Mouse (Mus musculus) liver, embryonic 11.5 days (tissue): ENCODE data around the gene Vmn1r17. TPM values are rescaled to one million over a fixed set of nuclear protein-coding genes. Genes with fewer than 3 reads are reported as not detected.

Experiments
- polyA plus RNA-seq: library from polyadenylated mRNA; unstranded; fragments of >200 nt; fragmentation: Nextera tagmentation; extraction: Ambion mirVana; gene quantifications from 2 replicates; pipeline ENCODE4 v1.2.1, GENCODE M21; 2014

The Vmn1r17 gene
- polyA plus RNA-seq, 1 experiment from 2014 or later = not detected

Other genes starting within 250 kb of the Vmn1r17 start
- gene Vmn1r11, start 230.3 kb downstream of the Vmn1r17 start, polyA plus RNA-seq = not detected in 2 replicates
- gene Vmn1r12, start 206.8 kb downstream of the Vmn1r17 start, polyA plus RNA-seq = not detected in 2 replicates
- gene Vmn1r13, start 160.4 kb downstream of the Vmn1r17 start, polyA plus RNA-seq = not detected in 2 replicates
- gene Vmn1r14, start 132.0 kb downstream of the Vmn1r17 start, polyA plus RNA-seq = not detected in 2 replicates
- gene Vmn1r15, start 105.8 kb downstream of the Vmn1r17 start, polyA plus RNA-seq = not detected in 2 replicates
- gene Vmn1r16, start 34.2 kb downstream of the Vmn1r17 start, polyA plus RNA-seq = not detected in 2 replicates
- not detected in 2 replicates for gene Vmn1r18, start 32.1 kb upstream of the Vmn1r17 start, polyA plus RNA-seq
- not detected in 2 replicates for gene Vmn1r19, start 40.1 kb upstream of the Vmn1r17 start, polyA plus RNA-seq
- not detected in 2 replicates for gene Vmn1r20, start 65.2 kb upstream of the Vmn1r17 start, polyA plus RNA-seq
- gene Ppm1k, start 171.7 kb upstream of the Vmn1r17 start, polyA plus RNA-seq = 3.5 TPM in 2 replicates
- gene Herc6, start 217.3 kb upstream of the Vmn1r17 start, polyA plus RNA-seq = 4.6 and 5.2 TPM in 2 replicates